Mouse (Mus musculus) midbrain, embryonic 13.5 days (tissue): ENCODE measurements around the gene Borcs7. TPM values are rescaled to one million over a fixed set of nuclear protein-coding genes. Genes with fewer than 3 reads are reported as not detected.
A peak's percentile ranks its signal among the peaks of the same experiment; 100 is the strongest.

ENCODE experiments used
- ATAC-seq: fragments of 200-750 bp; cut with Nextera tagmentation; 2 replicates; pipeline ENCODE4 v1.8.0; 2017; ENCODE audit warnings: mild to moderate bottlenecking, moderate TSS enrichment, moderate library complexity
- H3K27ac ChIP-seq: fragments of 300-500 bp; sonication (generic); 2 replicates; pipeline ENCODE4 v1.5.1; 2015; ENCODE audit warnings: inconsistent platforms, mild to moderate bottlenecking, moderate library complexity
- H3K27me3 ChIP-seq: fragments of 300-500 bp; sonication (generic); 2 replicates; pipeline ENCODE4 v1.6.1; 2015; ENCODE audit warnings: mild to moderate bottlenecking, inconsistent platforms
- H3K36me3 ChIP-seq: fragments of 300-500 bp; sonication (generic); 2 replicates; pipeline ENCODE4 v1.6.1; 2015; ENCODE audit warnings: mild to moderate bottlenecking, inconsistent platforms
- H3K4me1 ChIP-seq: fragments of 300-500 bp; sonication (generic); replicated peaks from 2 replicates; pipeline ENCODE4 v1.6.1; 2015; ENCODE audit warnings: inconsistent platforms
- H3K4me2 ChIP-seq: fragments of 300-500 bp; sonication (generic); replicated peaks from 2 replicates; pipeline ENCODE4 v1.6.1; 2015; ENCODE audit warnings: moderate library complexity, mild to moderate bottlenecking, inconsistent platforms
- H3K4me3 ChIP-seq: fragments of 300-500 bp; sonication (generic); replicated peaks from 2 replicates; pipeline ENCODE4 v1.5.1; 2015; ENCODE audit warnings: mild to moderate bottlenecking, inconsistent platforms
- H3K9ac ChIP-seq: fragments of 300-500 bp; sonication (generic); replicated peaks from 2 replicates; pipeline ENCODE4 v1.6.1; 2015; ENCODE audit warnings: mild to moderate bottlenecking, inconsistent platforms
- H3K9me3 ChIP-seq: fragments of 300-500 bp; sonication (generic); 2 replicates; pipeline ENCODE4 v1.6.1; 2016; ENCODE audit warnings: mild to moderate bottlenecking, inconsistent platforms
- WGBS: fragments of 180-500 bp; shearing (Covaris S2); methylation state at CpG from one replicate; pipeline ENCODE4 v1.1.7; 2015; 5-methylcytosine and 5-hydroxymethylcytosine counted together
- polyA plus RNA-seq: library from polyadenylated mRNA; unstranded; fragments of >200 nt; fragmentation: Nextera tagmentation; extraction: Ambion mirVana; gene quantifications from 2 replicates; pipeline ENCODE4 v1.2.1, GENCODE M21; 2015

Gene Borcs7
- polyA plus RNA-seq, 1 experiment from 2014 or later, result 20.1 TPM

DNA sequence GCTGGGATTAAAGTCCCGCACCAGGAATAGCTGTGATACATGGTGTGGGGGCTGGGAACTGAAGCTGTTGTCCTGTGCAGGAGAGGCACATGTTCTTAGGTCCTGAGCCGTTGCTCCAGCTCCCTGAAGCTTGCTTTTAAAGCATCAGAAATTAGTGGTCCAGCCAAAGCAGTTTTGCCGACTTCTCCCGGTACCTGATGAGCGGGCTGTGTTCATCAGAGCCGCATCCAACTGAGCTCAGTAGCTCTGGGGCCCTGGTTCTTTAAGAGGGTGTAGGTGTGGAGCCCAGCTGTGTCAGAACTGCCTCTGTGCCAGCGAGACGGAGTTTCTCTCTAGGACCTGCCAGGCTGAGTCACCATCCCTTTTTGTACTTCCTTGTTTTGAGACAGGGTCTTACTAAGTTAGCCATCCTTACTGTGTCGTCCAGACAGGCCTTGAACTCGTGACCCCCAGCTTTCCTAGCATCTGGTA lies 9.3 kb downstream of the Borcs7 start:
- H3K4me1 ChIP-seq, result no peaks in the 10 kb centered on the region
- peaks cover 37% of the 10 kb centered on the region for H3K36me3 ChIP-seq
- H3K27me3 ChIP-seq, result no peaks in the 10 kb centered on the region
- 81% methylated on average over 10 of the region's 10 CpGs for WGBS
- no peak overlapping the region for H3K9ac ChIP-seq
- no peak overlapping the region for H3K4me2 ChIP-seq
- no peaks in the 10 kb centered on the region for H3K9me3 ChIP-seq
- ATAC-seq, result no peak
- no peak overlapping the region for H3K4me3 ChIP-seq
- H3K27ac ChIP-seq, result no peak overlapping the region

DNA sequence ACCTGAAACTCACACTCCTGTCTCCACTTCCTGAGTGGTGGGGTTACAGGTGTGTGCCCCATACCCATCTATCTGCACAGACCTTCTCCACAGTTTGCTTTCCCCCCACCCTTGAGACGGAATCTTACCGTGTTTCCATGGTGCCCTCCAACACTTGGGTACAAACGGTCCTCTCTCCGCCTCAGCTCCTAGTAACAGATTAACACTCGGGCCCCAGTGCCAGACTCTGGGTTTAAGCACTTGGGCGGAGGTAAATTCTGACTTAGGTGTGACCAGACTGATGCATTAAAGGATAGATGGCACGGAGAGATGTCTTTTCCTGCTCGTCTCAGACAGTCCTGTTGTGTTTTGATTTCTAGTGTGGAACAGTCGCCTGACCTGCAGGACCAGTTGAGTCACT lies 11.4 kb downstream of the Borcs7 start:
- Histone ChIP-seq H3K9me3 (no peaks in the 10 kb centered on the region), H3K27me3 (no peaks in the 10 kb centered on the region), H3K36me3 (peaks cover 24% of the 10 kb centered on the region), H3K27ac (no peak overlapping the region), H3K4me1 (no peaks in the 10 kb centered on the region), H3K9ac (no peak overlapping the region), H3K4me3 (no peak overlapping the region), H3K4me2 (no peak overlapping the region)
- no peak for ATAC-seq
- 94% methylated on average over 9 of the region's 9 CpGs for WGBS

DNA sequence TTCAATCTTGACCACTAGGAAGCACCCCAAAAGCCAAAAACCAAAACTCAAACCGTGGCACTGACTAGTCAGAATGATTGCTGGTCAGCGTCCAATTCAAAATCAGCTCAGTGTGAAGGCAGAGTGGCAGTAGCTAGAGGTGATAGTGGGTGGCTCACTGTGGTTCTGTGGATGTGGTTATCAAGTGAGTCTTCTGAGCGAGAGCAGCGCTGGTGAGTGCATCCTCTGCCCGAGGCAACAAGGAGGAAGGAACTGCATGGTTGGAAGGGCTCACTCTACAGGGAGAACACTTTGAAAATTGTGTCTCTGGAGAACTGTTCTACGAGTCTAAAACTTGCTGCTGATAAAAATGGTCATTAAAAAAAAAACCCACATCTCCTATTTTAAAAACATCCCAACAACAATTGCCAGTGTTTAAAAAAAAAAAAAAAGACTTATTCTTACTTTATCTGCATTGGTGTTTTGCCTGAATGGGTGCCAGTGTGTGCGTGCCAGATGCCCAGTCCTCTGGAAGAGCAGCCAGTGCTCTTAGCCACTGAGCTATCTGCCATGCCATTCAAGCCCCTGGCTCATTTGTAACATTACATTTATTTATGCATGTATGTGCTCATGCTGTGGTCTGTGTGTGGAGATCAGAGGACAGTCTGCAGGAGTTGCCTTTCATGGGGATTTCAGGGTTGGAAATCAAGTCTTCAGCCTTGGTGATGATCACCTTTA lies 16.2 kb downstream of the Borcs7 start:
- Histone ChIP-seq H3K4me3 (no peak overlapping the region), H3K9me3 (no peaks in the 10 kb centered on the region), H3K4me1 (peaks cover 12% of the 10 kb centered on the region; the same call in 1 of the 2 replicates), H3K27me3 (no peaks in the 10 kb centered on the region), H3K9ac (no peak overlapping the region), H3K27ac (no peak overlapping the region), H3K36me3 (peaks cover 12% of the 10 kb centered on the region), H3K4me2 (no peak overlapping the region)
- no peak for ATAC-seq
- WGBS, result 67% methylated on average over 7 of the region's 7 CpGs

DNA sequence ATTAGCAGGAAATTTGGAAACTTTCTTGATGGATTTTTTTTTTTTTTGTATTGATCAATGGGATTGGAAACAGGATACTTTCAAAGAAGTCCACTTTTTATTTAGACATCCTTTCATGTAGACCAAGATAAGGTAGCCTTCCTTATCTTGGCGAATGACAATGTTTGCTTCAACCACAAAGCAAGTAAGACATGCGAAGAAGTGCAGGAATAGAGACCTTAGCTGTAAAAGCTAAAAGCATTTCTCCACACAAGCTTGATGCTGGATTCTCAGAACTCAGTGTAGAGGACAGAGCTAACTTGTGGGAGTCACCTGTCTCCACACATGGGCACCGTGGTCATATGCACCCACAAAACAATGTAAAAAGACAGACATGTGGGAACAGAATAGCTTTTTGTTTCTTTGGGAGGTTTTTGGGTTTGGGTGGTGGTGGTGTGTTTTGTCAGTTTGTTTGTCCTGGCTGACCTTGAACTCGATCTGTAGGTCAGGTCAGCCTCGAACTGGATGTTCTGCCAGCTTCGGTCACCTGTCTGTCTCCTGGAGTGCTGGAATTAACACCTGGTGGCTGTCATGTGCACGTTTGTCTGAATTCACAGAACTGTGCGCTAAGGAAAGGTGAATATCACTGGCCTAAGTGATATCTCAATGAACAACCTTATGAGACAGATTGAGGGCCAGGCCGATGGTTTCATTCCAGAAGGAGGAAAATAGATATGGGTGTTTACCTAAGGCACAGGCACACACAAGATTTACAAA lies 17.0 kb downstream of the Borcs7 start:
- peak overlapping the region; percentile 62 for H3K4me2 ChIP-seq
- no peak overlapping the region for H3K27ac ChIP-seq
- H3K9me3 ChIP-seq, result no peaks in the 10 kb centered on the region
- 79% methylated on average over 9 of the region's 9 CpGs for WGBS
- no peak for ATAC-seq
- H3K9ac ChIP-seq, result no peak overlapping the region
- H3K36me3 ChIP-seq, result peaks cover 5% of the 10 kb centered on the region; the same call in 1 of the 2 replicates
- H3K27me3 ChIP-seq, result no peaks in the 10 kb centered on the region
- H3K4me3 ChIP-seq, result peak overlapping the region; percentile 47; the same call in 1 of the 2 replicates
- H3K4me1 ChIP-seq, result peaks cover 12% of the 10 kb centered on the region; the same call in 1 of the 2 replicates

DNA sequence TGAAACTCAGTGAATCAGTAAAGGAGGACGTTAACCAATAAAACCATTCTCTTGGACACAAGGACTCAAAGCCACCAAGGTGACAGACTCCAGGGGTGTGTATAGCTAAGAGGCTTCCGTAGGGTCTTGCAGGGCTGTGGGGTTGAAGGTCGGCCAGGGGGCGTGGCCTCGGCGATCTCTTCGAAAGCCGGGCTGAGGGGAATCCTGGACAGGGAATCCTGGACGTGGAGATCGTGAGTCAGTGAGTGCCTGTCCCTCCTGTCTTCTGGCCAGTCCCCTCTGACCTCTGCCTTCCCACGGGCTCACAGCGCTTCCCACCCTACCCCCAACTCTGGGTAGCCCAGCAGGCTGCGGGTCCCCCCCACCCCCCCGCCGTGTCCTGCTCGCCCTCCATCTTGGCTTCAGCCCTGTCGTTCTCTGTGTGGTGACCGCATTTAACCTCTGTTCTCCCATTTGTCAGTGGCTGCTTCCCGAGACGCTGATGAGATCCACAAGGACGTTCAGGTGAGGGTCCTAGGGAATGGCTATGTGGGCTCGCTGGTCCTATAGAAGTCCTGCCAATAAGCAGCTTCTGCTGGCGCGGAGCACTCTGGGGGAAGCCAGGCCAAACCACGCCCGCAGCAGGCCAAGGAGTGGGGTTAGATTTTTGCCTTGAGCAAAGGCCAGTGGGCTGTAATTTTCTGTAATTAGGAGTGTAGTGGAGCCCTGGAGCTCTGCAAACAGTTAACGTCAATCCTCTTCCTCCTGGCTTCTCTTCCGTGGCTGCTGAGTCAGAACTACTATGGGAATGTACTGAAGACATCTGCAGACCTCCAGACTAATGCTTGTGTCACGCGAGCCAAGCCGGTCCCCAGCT lies 17.8 kb downstream of the Borcs7 start, which contains the start of gene As3mt:
TSS of gene As3mt (plus strand) at position 163 of the 856 bp plus-strand sequence.
- peak within 1 kb of the TSS; percentile 62 for H3K4me2 ChIP-seq
- H3K9ac ChIP-seq, result peak within 1 kb of the TSS; percentile 43
- WGBS, result 14% methylated on average over 31 of the region's 31 CpGs
- peak; percentile 75 for ATAC-seq
- no peaks in the 10 kb centered on the region for H3K9me3 ChIP-seq
- peak within 1 kb of the TSS; percentile 47 for H3K4me3 ChIP-seq
- no peak within 1 kb of the TSS for H3K27ac ChIP-seq
- no peaks in the 10 kb centered on the region for H3K27me3 ChIP-seq
- no peaks in the 10 kb centered on the region for H3K36me3 ChIP-seq
- peaks cover 12% of the 10 kb centered on the region; the same call in 1 of the 2 replicates for H3K4me1 ChIP-seq

DNA sequence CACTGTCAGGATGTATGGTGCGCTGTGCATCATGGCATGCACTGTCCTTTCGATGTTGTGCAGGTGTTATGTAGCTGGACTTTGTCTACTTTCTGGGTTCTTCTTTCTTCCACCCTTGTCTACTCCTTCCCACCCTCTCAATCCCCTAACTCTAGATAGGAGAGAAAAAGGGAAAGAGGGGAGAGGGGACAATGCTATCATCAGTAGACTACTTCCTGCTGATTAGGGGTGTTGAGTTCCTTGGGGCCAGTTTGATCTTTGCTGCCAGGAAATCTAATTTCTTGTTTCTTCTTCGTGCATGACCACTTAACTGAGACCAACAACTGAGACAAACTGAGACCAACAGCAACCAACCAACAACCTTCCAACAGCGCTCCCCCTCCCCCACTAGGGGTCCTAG lies 20.9 kb downstream of the Borcs7 start:
- H3K27me3 ChIP-seq, result no peaks in the 10 kb centered on the region
- no peak overlapping the region for H3K9ac ChIP-seq
- peaks cover 5% of the 10 kb centered on the region; the same call in 1 of the 2 replicates for H3K36me3 ChIP-seq
- ATAC-seq, result no peak
- peaks cover 12% of the 10 kb centered on the region; the same call in 1 of the 2 replicates for H3K4me1 ChIP-seq
- no peak overlapping the region for H3K4me3 ChIP-seq
- H3K27ac ChIP-seq, result no peak overlapping the region
- no peaks in the 10 kb centered on the region for H3K9me3 ChIP-seq
- no peak overlapping the region for H3K4me2 ChIP-seq
- WGBS, result 86% methylated on average over 4 of the region's 4 CpGs

DNA sequence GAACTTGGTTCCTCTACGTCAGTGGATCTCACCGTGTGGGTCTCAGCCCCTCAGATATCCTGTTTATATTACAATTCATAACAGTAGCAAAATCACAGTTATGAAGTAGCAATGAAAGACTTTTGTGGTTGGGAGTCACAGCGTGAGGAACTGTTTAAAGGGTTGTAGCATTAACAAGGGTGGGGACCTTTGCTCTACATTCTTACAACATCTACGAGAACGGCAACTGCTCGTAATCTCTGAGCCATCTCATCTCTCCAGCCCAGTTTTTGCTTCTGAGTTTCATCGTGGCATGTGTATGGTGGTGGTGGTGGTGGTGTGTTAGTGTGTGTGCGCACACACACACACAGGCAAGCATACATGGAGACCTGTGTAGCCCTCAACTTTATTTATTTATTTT lies 24.5 kb downstream of the Borcs7 start:
- Histone ChIP-seq H3K4me1 (no peaks in the 10 kb centered on the region), H3K4me3 (no peak overlapping the region), H3K27me3 (no peaks in the 10 kb centered on the region), H3K4me2 (no peak overlapping the region), H3K9ac (no peak overlapping the region), H3K9me3 (peaks cover 5% of the 10 kb centered on the region; the same call in 1 of the 2 replicates), H3K36me3 (peaks cover 15% of the 10 kb centered on the region), H3K27ac (no peak overlapping the region)
- 94% methylated on average over 8 of the region's 8 CpGs for WGBS
- no peak for ATAC-seq

DNA sequence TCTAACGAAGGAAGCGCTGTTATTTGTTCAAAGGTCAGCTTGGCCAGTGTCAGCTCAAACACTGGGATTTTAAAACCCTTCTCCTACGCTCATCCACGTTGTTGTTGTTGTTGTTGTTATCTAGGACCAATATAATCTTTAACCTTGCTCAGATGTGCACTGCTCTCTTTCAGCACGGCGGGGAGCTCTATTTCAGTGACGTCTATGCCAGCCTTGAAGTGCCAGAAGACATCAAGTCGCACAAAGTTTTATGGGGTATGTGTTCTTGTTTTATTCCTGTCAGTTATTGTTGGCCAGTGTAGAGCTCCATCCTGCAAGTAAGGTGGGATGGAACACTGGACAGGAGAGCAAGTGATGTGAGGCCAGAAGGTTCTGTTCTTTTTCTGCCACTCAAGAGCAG lies 25.3 kb downstream of the Borcs7 start:
- Histone ChIP-seq H3K4me1 (no peaks in the 10 kb centered on the region), H3K9me3 (peaks cover 5% of the 10 kb centered on the region; the same call in 1 of the 2 replicates), H3K4me2 (no peak overlapping the region), H3K9ac (no peak overlapping the region), H3K27ac (no peak overlapping the region), H3K4me3 (no peak overlapping the region), H3K36me3 (peaks cover 19% of the 10 kb centered on the region), H3K27me3 (no peaks in the 10 kb centered on the region)
- 92% methylated on average over 8 of the region's 8 CpGs for WGBS
- ATAC-seq, result no peak

DNA sequence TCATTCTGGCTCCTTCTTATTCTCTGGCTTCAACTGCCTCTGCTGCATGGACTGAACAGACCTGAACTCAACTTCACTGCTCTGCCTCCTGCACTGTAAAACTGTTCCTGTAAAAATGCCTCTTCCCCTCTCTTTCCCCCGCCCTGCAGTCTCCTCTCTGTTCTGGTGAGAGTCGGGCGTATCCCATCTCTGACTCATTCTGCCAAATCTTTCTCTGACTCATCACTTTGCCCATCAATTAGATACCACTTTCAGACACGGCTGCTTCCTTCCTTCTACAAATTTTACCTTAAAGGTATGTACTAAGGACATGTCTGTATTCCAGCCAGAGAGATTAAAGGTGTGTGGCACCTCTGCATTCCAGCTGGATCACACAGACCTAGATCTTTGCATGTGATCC lies 28.4 kb downstream of the Borcs7 start:
- H3K36me3 ChIP-seq, result peaks cover 27% of the 10 kb centered on the region
- no peak for ATAC-seq

DNA sequence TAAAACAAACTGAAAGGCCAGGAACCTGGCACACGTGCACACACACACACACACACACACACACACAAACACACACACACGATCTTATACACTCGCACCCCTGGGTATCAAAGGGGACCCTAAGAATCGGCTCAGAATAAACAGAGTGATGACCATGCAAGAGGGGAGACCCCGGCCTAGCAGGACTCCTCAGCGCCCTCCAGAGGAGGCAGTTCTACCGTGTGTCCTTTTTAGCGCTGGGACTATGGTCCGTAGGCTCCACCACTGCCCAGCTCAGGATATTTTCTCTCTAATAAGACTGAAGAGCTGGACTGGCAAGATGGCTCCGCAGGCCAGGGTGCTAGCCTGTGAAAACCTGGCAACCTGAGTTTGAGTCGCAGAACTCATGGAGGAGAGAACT lies 34.7 kb downstream of the Borcs7 start:
- no peaks in the 10 kb centered on the region for H3K27me3 ChIP-seq
- H3K4me2 ChIP-seq, result no peak overlapping the region
- 75% methylated on average over 11 of the region's 11 CpGs for WGBS
- no peaks in the 10 kb centered on the region for H3K9me3 ChIP-seq
- no peak overlapping the region for H3K27ac ChIP-seq
- H3K9ac ChIP-seq, result no peak overlapping the region
- ATAC-seq, result no peak
- peaks cover 15% of the 10 kb centered on the region; the same call in 1 of the 2 replicates for H3K36me3 ChIP-seq
- H3K4me1 ChIP-seq, result peaks cover 16% of the 10 kb centered on the region
- no peak overlapping the region for H3K4me3 ChIP-seq

More for the DNA sequence above, 28.4 kb downstream of the Borcs7 start:
- WGBS, result 93% methylated on average over 4 of the region's 4 CpGs
- Histone ChIP-seq H3K9ac (no peak overlapping the region), H3K4me2 (no peak overlapping the region), H3K9me3 (peaks cover 5% of the 10 kb centered on the region; the same call in 1 of the 2 replicates), H3K27me3 (no peaks in the 10 kb centered on the region), H3K27ac (no peak overlapping the region), H3K4me3 (no peak overlapping the region), H3K4me1 (no peaks in the 10 kb centered on the region)

DNA sequence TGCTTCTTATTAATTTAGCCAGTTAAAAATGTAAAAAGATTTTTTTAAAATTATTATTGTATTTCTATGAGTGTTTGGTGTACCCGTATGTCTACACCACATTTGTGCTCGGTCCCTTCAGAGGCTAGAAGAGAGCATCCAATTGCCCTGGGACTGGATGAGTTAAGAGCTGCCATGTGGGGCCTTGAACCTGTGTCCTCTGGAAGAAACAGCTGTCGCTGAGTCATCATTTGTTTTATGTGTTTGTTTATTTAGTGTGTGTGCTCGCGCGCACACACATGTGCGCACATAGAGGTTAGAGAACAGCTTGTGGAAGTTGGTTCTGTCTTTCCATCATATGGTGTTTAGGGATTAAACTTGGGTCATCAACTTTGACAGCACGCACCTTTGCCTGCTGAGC lies 36.4 kb downstream of the Borcs7 start:
- peaks cover 16% of the 10 kb centered on the region for H3K4me1 ChIP-seq
- no peak overlapping the region for H3K4me3 ChIP-seq
- H3K9me3 ChIP-seq, result no peaks in the 10 kb centered on the region
- no peak overlapping the region for H3K9ac ChIP-seq
- H3K4me2 ChIP-seq, result no peak overlapping the region
- no peak for ATAC-seq
- H3K36me3 ChIP-seq, result peaks cover 4% of the 10 kb centered on the region; the same call in 1 of the 2 replicates
- no peaks in the 10 kb centered on the region for H3K27me3 ChIP-seq
- H3K27ac ChIP-seq, result no peak overlapping the region
- WGBS, result 97% methylated on average over 8 of the region's 8 CpGs
